Mouse (Mus musculus): ENCODE measurements around the gene Ubac1.

DNA sequence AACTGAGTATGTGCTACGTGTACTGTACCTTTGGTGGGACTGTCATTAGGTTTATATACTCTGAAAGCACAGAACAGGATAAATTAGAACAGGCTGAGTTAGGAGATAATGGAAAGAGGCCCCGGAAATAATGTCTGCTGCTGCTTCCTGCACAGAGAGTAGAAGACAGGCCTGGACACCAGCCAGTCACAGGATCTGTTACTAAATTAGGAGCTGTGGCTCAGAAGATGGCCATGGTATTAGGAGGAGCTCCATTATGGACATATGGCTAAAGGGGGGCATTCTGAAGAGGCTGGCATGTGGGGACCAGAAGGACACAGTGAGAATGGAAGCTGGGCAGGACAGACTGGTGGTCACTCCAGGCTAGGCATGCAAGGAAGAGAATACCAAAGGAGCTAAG, 51.1 kb downstream of the Ubac1 start:
- no peak for TF ChIP-seq CTCF (IDR thresholded peaks at IDR 0.05; ENCODE audit: low read depth, low read length)
- no peak for TF ChIP-seq POLR2A (IDR thresholded peaks at IDR 0.05; ENCODE audit: extremely low read depth, insufficient read depth, low read length)

All from liver, adult 2 months (tissue).